Mouse (Mus musculus) olfactory bulb, adult 2 months (tissue): ENCODE measurements around the gene Asb7.

Source experiments
- CTCF ChIP-seq: fragments of 200-500 bp; IDR thresholded peaks from 2 replicates; pipeline ENCODE4 v1.5.1; 2012; ENCODE audit warnings: low read depth, mild to moderate bottlenecking, low read length, moderate library complexity; ENCODE audit not compliant: insufficient read depth
- POLR2A ChIP-seq: fragments of 200-500 bp; IDR thresholded peaks from 2 replicates; pipeline ENCODE4 v1.6.1; 2012; ENCODE audit warnings: mild to moderate bottlenecking, low read depth, low read length, moderate library complexity; ENCODE audit not compliant: insufficient read depth

DNA sequence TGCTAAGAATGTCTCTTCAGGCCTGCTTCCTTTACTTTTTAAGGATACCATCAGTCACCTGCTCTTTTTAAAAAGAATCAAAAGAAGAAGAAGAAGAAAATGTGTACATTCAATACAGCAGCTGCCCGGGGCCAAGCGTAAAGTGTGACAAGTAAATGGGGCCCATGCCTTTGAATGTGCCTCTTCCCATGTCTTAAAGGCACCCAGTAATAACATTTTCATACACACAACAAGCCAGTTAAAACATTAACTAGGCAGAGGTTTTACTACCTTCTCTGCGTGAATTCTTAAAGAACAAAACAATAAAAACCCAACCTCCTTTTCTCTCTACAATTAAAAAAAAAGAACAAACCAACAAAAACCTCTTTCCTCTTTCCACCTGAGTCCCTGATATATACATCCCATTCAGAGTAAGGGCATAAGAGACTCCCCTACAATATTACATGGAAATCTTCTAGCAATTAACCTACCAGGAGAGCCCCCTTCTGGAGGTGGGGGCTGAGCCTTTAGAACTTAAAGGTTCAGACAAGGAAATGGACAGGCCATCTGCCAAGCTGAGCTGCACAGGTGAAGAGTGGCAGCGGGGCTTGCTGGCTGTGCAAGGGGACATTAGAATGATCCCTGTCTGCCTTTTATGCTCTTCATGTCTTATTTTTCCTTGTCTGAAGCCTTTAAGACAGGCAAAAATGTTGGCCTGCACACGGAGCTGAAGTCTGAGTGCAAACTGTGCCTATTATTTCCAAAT lies 7.1 kb downstream of the Asb7 start:
- TF ChIP-seq CTCF (no peak), POLR2A (no peak)
